ENCODE assay signal across 8 mouse cellular contexts in the genomic region with DNA sequence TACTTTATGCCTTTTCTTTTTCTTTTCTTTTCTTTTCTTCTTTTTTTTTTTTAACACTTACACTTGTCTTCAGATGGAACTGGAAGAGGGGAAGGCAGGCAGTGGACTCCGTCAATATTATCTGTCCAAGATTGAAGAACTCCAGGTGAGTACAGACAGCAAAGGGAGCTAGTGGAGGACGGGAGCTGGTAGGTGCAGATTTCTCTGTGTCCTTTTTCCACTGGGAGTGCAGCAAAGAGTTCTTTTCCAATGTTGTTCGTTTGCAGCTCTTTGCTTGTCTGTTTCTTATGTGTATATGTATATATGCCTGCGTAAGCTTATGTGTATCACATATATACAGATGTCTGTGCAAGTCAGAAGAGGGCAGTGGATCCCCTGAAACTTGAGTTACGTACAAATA. TPM values are rescaled to one million over a fixed set of nuclear protein-coding genes. Genes with fewer than 3 reads are reported as not detected.
DNase-seq lines count a peak whose midpoint lies in the region; ATAC-seq and TF ChIP-seq lines count a peak whose summit lies in the region.

No protein-coding gene starts in this region.

- WGBS in heart, embryonic 16.5 days: 53% methylated on average over 5 of the region's 5 CpGs
- WGBS in limb, embryonic 13.5 days: 70% methylated on average over 5 of the region's 5 CpGs

- peaks cover 62% of the 10 kb centered on the region for H3K79me2 ChIP-seq in myocyte (ENCODE audit: control insufficient read depth, insufficient read depth)

- peak overlapping the region; percentile 78 for H3K9ac ChIP-seq in ES-Bruce4 (ENCODE audit: low read depth, poor library complexity, severe bottlenecking)
- peak overlapping the region; percentile 94 for H3K9ac ChIP-seq in heart, embryonic 16.5 days (ENCODE audit: low read length)
- H3K9ac ChIP-seq in limb, embryonic 13.5 days: peak overlapping the region; percentile 91

- H3K4me2 ChIP-seq in heart, embryonic 16.5 days (ENCODE audit: low read depth, low read length): peak overlapping the region; percentile 100
- peak overlapping the region; percentile 99 for H3K4me2 ChIP-seq in limb, embryonic 13.5 days (replicated peaks)
- H3K4me2 ChIP-seq in myocyte (ENCODE audit: low read depth): peak overlapping the region; percentile 96

- peak; percentile 35 for DNase-seq in adrenal gland, adult 2 months
- no peak for DNase-seq in adrenal gland, postnatal 10 days
- DNase-seq in urinary bladder, adult 18-20 months (ENCODE audit: low spot score in 2 of 2): no peak
- DNase-seq in right cerebral cortex, postnatal 14 days: no peak

- no peaks in the 10 kb centered on the region for H3K4me1 ChIP-seq in ES-Bruce4 (ENCODE audit: control insufficient read depth, insufficient read depth, low read length)
- peaks cover 13% of the 10 kb centered on the region for H3K4me1 ChIP-seq in heart, embryonic 16.5 days (ENCODE audit: control insufficient read depth, insufficient read depth, low read length)
- peaks cover 20% of the 10 kb centered on the region for H3K4me1 ChIP-seq in limb, embryonic 13.5 days

- ATAC-seq in heart, embryonic 16.5 days (replicated peaks; ENCODE audit: extremely low read depth, insufficient read depth, low FRiP score): no peak
- no peak for ATAC-seq in limb, embryonic 13.5 days (ENCODE audit: low FRiP score, low read depth)

- no peaks in the 10 kb centered on the region for H3K9me3 ChIP-seq in ES-Bruce4 (replicated peaks; ENCODE audit: control insufficient read depth, insufficient read depth, low read length, poor library complexity, severe bottlenecking)
- H3K9me3 ChIP-seq in heart, embryonic 16.5 days (replicated peaks; ENCODE audit: control insufficient read depth, low read length): no peaks in the 10 kb centered on the region
- H3K9me3 ChIP-seq in limb, embryonic 13.5 days: no peaks in the 10 kb centered on the region

- no peak for TF ChIP-seq EP300 in ES-Bruce4 (IDR thresholded peaks at IDR 0.05; ENCODE audit: insufficient read depth, low read depth, low read length)

- H3K27ac ChIP-seq in ES-Bruce4 (ENCODE audit: insufficient read depth, low read length): no peak overlapping the region
- peak overlapping the region; percentile 85 for H3K27ac ChIP-seq in heart, embryonic 16.5 days (ENCODE audit: low read length)
- H3K27ac ChIP-seq in limb, embryonic 13.5 days: no peak overlapping the region; the same call in 1 of the 2 replicates

- peak overlapping the region; percentile 49 for H3ac ChIP-seq in myocyte (ENCODE audit: control insufficient read depth, insufficient read length)

- H3K36me3 ChIP-seq in ES-Bruce4 (ENCODE audit: control insufficient read depth, insufficient read depth, low read length, poor library complexity, severe bottlenecking) (peaks cover 51% of the 10 kb centered on the region), myocyte (ENCODE audit: control insufficient read depth, insufficient read depth) (peaks cover 17% of the 10 kb centered on the region)
- H3K36me3 ChIP-seq in heart, embryonic 16.5 days (ENCODE audit: control insufficient read depth, insufficient read depth): peaks cover 34% of the 10 kb centered on the region
- H3K36me3 ChIP-seq in limb, embryonic 13.5 days: peaks cover 66% of the 10 kb centered on the region

- TF ChIP-seq POLR2A in ES-Bruce4 (IDR thresholded peaks at IDR 0.05; ENCODE audit: insufficient read depth, low read length) (no peak), myocyte (IDR thresholded peaks at IDR 0.05; ENCODE audit: insufficient read length, low read depth) (no peak)

- peak overlapping the region; percentile 63 for H3K4me3 ChIP-seq in ES-Bruce4 (ENCODE audit: low read depth, low read length)
- H3K4me3 ChIP-seq in heart, embryonic 16.5 days (ENCODE audit: low read length): peak overlapping the region; percentile 94
- H3K4me3 ChIP-seq in limb, embryonic 13.5 days: peak overlapping the region; percentile 85
- H3K4me3 ChIP-seq in myocyte: peak overlapping the region; percentile 87

- TF ChIP-seq CTCF in ES-Bruce4 (IDR thresholded peaks at IDR 0.05; ENCODE audit: low read depth, low read length): no peak

- H3K27me3 ChIP-seq in ES-Bruce4 (ENCODE audit: control insufficient read depth, insufficient read depth, low read length, poor library complexity, severe bottlenecking): no peaks in the 10 kb centered on the region
- no peaks in the 10 kb centered on the region for H3K27me3 ChIP-seq in heart, embryonic 16.5 days (ENCODE audit: control insufficient read depth, insufficient read depth, low read length)
- no peaks in the 10 kb centered on the region for H3K27me3 ChIP-seq in limb, embryonic 13.5 days
- no peaks in the 10 kb centered on the region for H3K27me3 ChIP-seq in myocyte (ENCODE audit: control insufficient read depth, insufficient read depth, insufficient read length)

TF ChIP-seq in myocyte, 11 proteins besides CTCF, POLR2A, EP300 and RAD21:
- no peak for TF ChIP-seq MYOG (IDR thresholded peaks at IDR 0.05; ENCODE audit: control insufficient read depth in 1 of 3, insufficient read depth in 1 of 3, insufficient read length in 2 of 3, low read depth in 2 of 3)
- no peak for TF ChIP-seq MYOD1 (IDR thresholded peaks at IDR 0.05; ENCODE audit: control insufficient read depth in 1 of 3, insufficient read length in 2 of 3, low read depth in 2 of 3)
- TF ChIP-seq POLR2AphosphoS2 (IDR thresholded peaks at IDR 0.05; ENCODE audit: insufficient read length, low read depth): no peak
- no peak for TF ChIP-seq CEBPB (IDR thresholded peaks at IDR 0.05; ENCODE audit: insufficient read depth, poor library complexity, severe bottlenecking)
- TF ChIP-seq E2F4 (IDR thresholded peaks at IDR 0.05; ENCODE audit: insufficient read depth): no peak
- no peak for TF ChIP-seq SRF (IDR thresholded peaks at IDR 0.05; ENCODE audit: control insufficient read depth, insufficient read length, low read depth)
- no peak for TF ChIP-seq REST (IDR thresholded peaks at IDR 0.05; ENCODE audit: insufficient read depth, insufficient read length)
- TF ChIP-seq MAX (IDR thresholded peaks at IDR 0.05; ENCODE audit: low read depth): no peak
- no peak for TF ChIP-seq TCF12 (IDR thresholded peaks at IDR 0.05; ENCODE audit: insufficient read depth, poor library complexity, severe bottlenecking)
- TF ChIP-seq USF1 (IDR thresholded peaks at IDR 0.05; ENCODE audit: low read depth): no peak
- TF ChIP-seq TCF3 (IDR thresholded peaks at IDR 0.05; ENCODE audit: insufficient read length, low read depth): no peak

RNA-seq across cellular contexts. Expression of a gene that starts 0.8 kb away (rescaled TPM):
- 100 to 1,000 TPM; 138 to 164 TPM for total RNA-seq in adrenal gland, adult 2 months (2021)
- polyA plus RNA-seq in adrenal gland, adult 2 months (2012; rRNA removed): 12.4 and 12.9 TPM in 2 replicates
- 100 to 1,000 TPM; 121 to 129 TPM for total RNA-seq in adrenal gland, postnatal 10 days (2021)
- 170 and 188 TPM in 2 replicates for polyA plus RNA-seq in ES-Bruce4 (2011; ENCODE audit: insufficient read depth, insufficient read length, low read depth, missing spikeins)
- 217 and 221 TPM in 2 replicates for polyA plus RNA-seq in heart, embryonic 16.5 days (2015; fragmentation: Nextera tagmentation; extraction: Ambion mirVana)
- polyA plus RNA-seq in limb, embryonic 13.5 days (2015; fragmentation: Nextera tagmentation; extraction: Ambion mirVana): 320 and 338 TPM in 2 replicates
- polyA plus RNA-seq in myocyte (2012; fragmentation: generic; extraction: Trizol): 305 TPM

RNA-seq across cellular contexts. Expression of a gene that starts 0.9 kb away (rescaled TPM):
- total RNA-seq in adrenal gland, adult 2 months (2021): 10 to 100 TPM; 49.8 to 53.1 TPM
- polyA plus RNA-seq in adrenal gland, adult 2 months (2012; rRNA removed): 16.2 and 22.5 TPM in 2 replicates
- total RNA-seq in adrenal gland, postnatal 10 days (2021): 10 to 100 TPM; 55.4 to 57.0 TPM
- polyA plus RNA-seq in ES-Bruce4 (2011; ENCODE audit: insufficient read depth, insufficient read length, low read depth, missing spikeins) (139 and 156 TPM in 2 replicates), myocyte (2012; fragmentation: generic; extraction: Trizol) (36.1 TPM)
- 34.0 and 38.7 TPM in 2 replicates for polyA plus RNA-seq in heart, embryonic 16.5 days (2015; fragmentation: Nextera tagmentation; extraction: Ambion mirVana)
- 56.4 and 58.5 TPM in 2 replicates for polyA plus RNA-seq in limb, embryonic 13.5 days (2015; fragmentation: Nextera tagmentation; extraction: Ambion mirVana)

RNA-seq across cellular contexts. Expression of a gene that starts 16.0 kb away (rescaled TPM):
- total RNA-seq in adrenal gland, adult 2 months (2021): 10 to 100 TPM; 64.5 to 80.6 TPM
- polyA plus RNA-seq in adrenal gland, adult 2 months (2012; rRNA removed): 112 and 121 TPM in 2 replicates
- 10 to 100 TPM; 77.9 to 83.2 TPM for total RNA-seq in adrenal gland, postnatal 10 days (2021)
- 75.6 and 78.1 TPM in 2 replicates for polyA plus RNA-seq in ES-Bruce4 (2011; ENCODE audit: insufficient read depth, insufficient read length, low read depth, missing spikeins)
- polyA plus RNA-seq in heart, embryonic 16.5 days (2015; fragmentation: Nextera tagmentation; extraction: Ambion mirVana): 27.0 and 27.1 TPM in 2 replicates
- 82.6 and 82.7 TPM in 2 replicates for polyA plus RNA-seq in limb, embryonic 13.5 days (2015; fragmentation: Nextera tagmentation; extraction: Ambion mirVana)
- 42.9 TPM for polyA plus RNA-seq in myocyte (2012; fragmentation: generic; extraction: Trizol)

RNA-seq across cellular contexts. Expression of a gene that starts 19.7 kb away (rescaled TPM):
- under 1 TPM; 0.10 to 0.26 TPM for total RNA-seq in adrenal gland, adult 2 months (2021)
- not detected in 2 replicates for polyA plus RNA-seq in adrenal gland, adult 2 months (2012; rRNA removed)
- under 1 TPM; 0.15 to 0.33 TPM for total RNA-seq in adrenal gland, postnatal 10 days (2021)
- polyA plus RNA-seq in ES-Bruce4 (2011; ENCODE audit: insufficient read depth, insufficient read length, low read depth, missing spikeins) (0.44 and 0.45 TPM in 2 replicates), myocyte (2012; fragmentation: generic; extraction: Trizol) (0.11 TPM)
- polyA plus RNA-seq in heart, embryonic 16.5 days (2015; fragmentation: Nextera tagmentation; extraction: Ambion mirVana): 0.05 and 0.07 TPM in 2 replicates
- polyA plus RNA-seq in limb, embryonic 13.5 days (2015; fragmentation: Nextera tagmentation; extraction: Ambion mirVana): 0.34 and 0.43 TPM in 2 replicates

RNA-seq across cellular contexts. Expression of a gene that starts 40.0 kb away (rescaled TPM):
- 10 to 100 TPM; 46.6 to 51.0 TPM for total RNA-seq in adrenal gland, adult 2 months (2021)
- polyA plus RNA-seq in adrenal gland, adult 2 months (2012; rRNA removed): 7.0 and 9.2 TPM in 2 replicates
- 10 to 100 TPM; 49.0 to 54.0 TPM for total RNA-seq in adrenal gland, postnatal 10 days (2021)
- 73.2 and 75.4 TPM in 2 replicates for polyA plus RNA-seq in ES-Bruce4 (2011; ENCODE audit: insufficient read depth, insufficient read length, low read depth, missing spikeins)
- 46.5 and 47.2 TPM in 2 replicates for polyA plus RNA-seq in heart, embryonic 16.5 days (2015; fragmentation: Nextera tagmentation; extraction: Ambion mirVana)
- 88.5 and 91.4 TPM in 2 replicates for polyA plus RNA-seq in limb, embryonic 13.5 days (2015; fragmentation: Nextera tagmentation; extraction: Ambion mirVana)
- 22.0 TPM for polyA plus RNA-seq in myocyte (2012; fragmentation: generic; extraction: Trizol)

Comparison
In these comparisons a context has a peak if more than half of its experiments do, and no peak if none do; other contexts are left out.
1. RNA of a gene that starts 0.8 kb away (polyA plus RNA-seq): 320 to 338 TPM in limb, embryonic 13.5 days, 305 TPM in myocyte (single experiment), 217 to 221 TPM in heart, embryonic 16.5 days and 170 to 188 TPM in ES-Bruce4; 12.4 to 12.9 TPM in adrenal gland, adult 2 months; every median in the first group is over 10 times any median in the second.
2. Peak in every context shown above with its lines, with median percentiles within 50 percentile points of each other: H3K4me3 ChIP-seq, H3K9ac ChIP-seq and H3K4me2 ChIP-seq.